Mouse (Mus musculus): ENCODE results near the gene Tchhl1. TPM values are rescaled to one million over a fixed set of nuclear protein-coding genes. Genes with fewer than 3 reads are reported as not detected.

Gene Tchhl1
- total RNA-seq (2023), result not detected

GRCm38 (mm10) chr3:93468561-93468960 is at the start of gene Tchhl1:
TSS of gene Tchhl1 (plus strand) at chr3:93468754.

GRCm38 (mm10) chr3:93442030-93442429 is 26.5 kb upstream of the Tchhl1 start, which contains the start of gene Tchh:
TSS of gene Tchh (plus strand) at chr3:93442330.

GRCm38 (mm10) chr3:93520330-93521193 is 52.0 kb downstream of the Tchhl1 start, which contains the start of gene S100a11:
TSS of gene S100a11 (plus strand) at chr3:93520488.

Other genes with a start within 250 kb of the Tchhl1 start
- gene Flg, start 195.2 kb upstream of the Tchhl1 start, total RNA-seq (2023), result not detected
- not detected for gene Hrnr, start 149.0 kb upstream of the Tchhl1 start, total RNA-seq (2023)
- not detected for gene Rptn, start 75.1 kb upstream of the Tchhl1 start, total RNA-seq (2023)
- gene Tchh, start 26.4 kb upstream of the Tchhl1 start, total RNA-seq (2023), result 1 to 10 TPM; 1.2 to 1.5 TPM
- gene S100a11, start 51.7 kb downstream of the Tchhl1 start, total RNA-seq (2023), result 1,000 to 10,000 TPM; 3,647 to 3,826 TPM
- gene S100a10, start 86.3 kb downstream of the Tchhl1 start, total RNA-seq (2023), result 100 to 1,000 TPM; 209 to 340 TPM
- gene Tdpoz2, start 183.9 kb downstream of the Tchhl1 start, total RNA-seq (2023), result not detected
- gene Tdpoz1, start 207.6 kb downstream of the Tchhl1 start, total RNA-seq (2023), result not detected
- not detected for gene Gm37596, start 224.3 kb downstream of the Tchhl1 start, total RNA-seq (2023)

Measured in neutrophil, adult 59 days (primary cell).